Mouse (Mus musculus): Measurements from ENCODE around the gene Rab7b. TPM values are rescaled to one million over a fixed set of nuclear protein-coding genes. Genes with fewer than 3 reads are reported as not detected.

The Rab7b gene
- total and polyA plus RNA-seq, 2 experiments from 2014 or later, result 1.2 to 1.4 TPM

- no peak overlapping the region for H3K9ac ChIP-seq (replicated peaks; ENCODE audit: low read length, poor library complexity, severe bottlenecking)
- no peaks in the 10 kb centered on the region for H3K27me3 ChIP-seq (ENCODE audit: insufficient read depth, low read length)
- DNase-seq (ENCODE audit: low spot score) (no peak), ATAC-seq (ENCODE audit: low FRiP score) (no peak)
- no peaks in the 10 kb centered on the region for H3K4me1 ChIP-seq (ENCODE audit: insufficient read depth, low read length)
- 80% methylated on average over 3 of the region's 3 CpGs for WGBS
- no peaks in the 10 kb centered on the region for H3K9me3 ChIP-seq (ENCODE audit: low read length)
- TF ChIP-seq CTCF (IDR thresholded peaks at IDR 0.05), result no peak
- no peak overlapping the region for H3K27ac ChIP-seq (ENCODE audit: low read depth, low read length)
- no peak overlapping the region for H3K4me3 ChIP-seq (ENCODE audit: low read depth, low read length)
- H3K36me3 ChIP-seq (ENCODE audit: insufficient read depth, low read length), result no peaks in the 10 kb centered on the region
- no peak overlapping the region for H3K4me2 ChIP-seq (ENCODE audit: low read depth, low read length, poor library complexity, severe bottlenecking)
Observed at GRCm38 (mm10) chr1:131721989-131722388, 33.5 kb downstream of the Rab7b start.

DNA sequence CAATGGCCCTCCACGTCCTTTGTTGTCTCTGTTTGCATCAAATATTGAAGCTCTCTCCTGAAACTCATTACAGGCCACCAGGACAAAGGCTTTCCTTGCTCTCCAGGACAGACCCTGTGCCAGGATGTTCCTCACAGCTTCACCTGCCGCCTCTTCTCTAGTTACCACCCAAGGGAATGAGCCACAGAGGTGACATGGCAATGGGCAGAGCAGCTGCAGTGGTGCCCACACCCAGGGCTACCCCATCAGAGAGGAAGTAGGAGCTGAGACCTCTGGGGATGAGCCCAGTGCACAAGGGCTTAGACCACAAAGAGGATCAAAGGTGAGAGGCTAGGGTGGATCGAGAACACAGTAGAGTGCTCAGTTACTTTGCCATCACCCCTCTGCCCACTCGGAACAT, 35.1 kb downstream of the Rab7b start:
- H3K36me3 ChIP-seq (ENCODE audit: insufficient read depth, low read length), result no peaks in the 10 kb centered on the region
- no peaks in the 10 kb centered on the region for H3K4me1 ChIP-seq (ENCODE audit: insufficient read depth, low read length)
- no peak overlapping the region for H3K4me3 ChIP-seq (ENCODE audit: low read depth, low read length)
- no peak for DNase-seq (ENCODE audit: low spot score)
- no peak overlapping the region for H3K4me2 ChIP-seq (ENCODE audit: low read depth, low read length, poor library complexity, severe bottlenecking)
- H3K9ac ChIP-seq (replicated peaks; ENCODE audit: low read length, poor library complexity, severe bottlenecking), result no peak overlapping the region
- ATAC-seq (ENCODE audit: low FRiP score), result no peak
- no peak for TF ChIP-seq CTCF (IDR thresholded peaks at IDR 0.05)
- no peaks in the 10 kb centered on the region for H3K27me3 ChIP-seq (ENCODE audit: insufficient read depth, low read length)
- no peak overlapping the region for H3K27ac ChIP-seq (ENCODE audit: low read depth, low read length)
- H3K9me3 ChIP-seq (ENCODE audit: low read length), result no peaks in the 10 kb centered on the region
- WGBS, result 51% methylated on average over 4 of the region's 4 CpGs

GRCm38 (mm10) chr1:131726586-131726985, 38.1 kb downstream of the Rab7b start:
- Histone ChIP-seq H3K9me3 (ENCODE audit: low read length) (no peaks in the 10 kb centered on the region), H3K9ac (replicated peaks; ENCODE audit: low read length, poor library complexity, severe bottlenecking) (no peak overlapping the region), H3K4me3 (ENCODE audit: low read depth, low read length) (no peak overlapping the region), H3K36me3 (ENCODE audit: insufficient read depth, low read length) (no peaks in the 10 kb centered on the region), H3K27ac (ENCODE audit: low read depth, low read length) (no peak overlapping the region), H3K27me3 (ENCODE audit: insufficient read depth, low read length) (no peaks in the 10 kb centered on the region), H3K4me1 (ENCODE audit: insufficient read depth, low read length) (no peaks in the 10 kb centered on the region), H3K4me2 (ENCODE audit: low read depth, low read length, poor library complexity, severe bottlenecking) (no peak overlapping the region)
- TF ChIP-seq CTCF (IDR thresholded peaks at IDR 0.05), result no peak
- WGBS, result 80% methylated on average over 6 of the region's 6 CpGs
- no peak for DNase-seq (ENCODE audit: low spot score)
- no peak for ATAC-seq (ENCODE audit: low FRiP score)

GRCm38 (mm10) chr1:131730639-131731437, 42.3 kb downstream of the Rab7b start:
- Histone ChIP-seq H3K4me1 (ENCODE audit: insufficient read depth, low read length) (no peaks in the 10 kb centered on the region), H3K27me3 (ENCODE audit: insufficient read depth, low read length) (no peaks in the 10 kb centered on the region), H3K9me3 (ENCODE audit: low read length) (no peaks in the 10 kb centered on the region), H3K36me3 (ENCODE audit: insufficient read depth, low read length) (no peaks in the 10 kb centered on the region), H3K27ac (ENCODE audit: low read depth, low read length) (no peak overlapping the region), H3K9ac (replicated peaks; ENCODE audit: low read length, poor library complexity, severe bottlenecking) (no peak overlapping the region), H3K4me3 (ENCODE audit: low read depth, low read length) (no peak overlapping the region), H3K4me2 (ENCODE audit: low read depth, low read length, poor library complexity, severe bottlenecking) (no peak overlapping the region)
- TF ChIP-seq CTCF (IDR thresholded peaks at IDR 0.05), result no peak
- WGBS, result 82% methylated on average over 12 of the region's 12 CpGs
- ATAC-seq (ENCODE audit: low FRiP score) (no peak), DNase-seq (ENCODE audit: low spot score) (no peak)

GRCm38 (mm10) chr1:131733474-131734180, 45.1 kb downstream of the Rab7b start:
- 42% methylated on average over 13 of the region's 13 CpGs for WGBS
- ATAC-seq (ENCODE audit: low FRiP score), result no peak

DNA sequence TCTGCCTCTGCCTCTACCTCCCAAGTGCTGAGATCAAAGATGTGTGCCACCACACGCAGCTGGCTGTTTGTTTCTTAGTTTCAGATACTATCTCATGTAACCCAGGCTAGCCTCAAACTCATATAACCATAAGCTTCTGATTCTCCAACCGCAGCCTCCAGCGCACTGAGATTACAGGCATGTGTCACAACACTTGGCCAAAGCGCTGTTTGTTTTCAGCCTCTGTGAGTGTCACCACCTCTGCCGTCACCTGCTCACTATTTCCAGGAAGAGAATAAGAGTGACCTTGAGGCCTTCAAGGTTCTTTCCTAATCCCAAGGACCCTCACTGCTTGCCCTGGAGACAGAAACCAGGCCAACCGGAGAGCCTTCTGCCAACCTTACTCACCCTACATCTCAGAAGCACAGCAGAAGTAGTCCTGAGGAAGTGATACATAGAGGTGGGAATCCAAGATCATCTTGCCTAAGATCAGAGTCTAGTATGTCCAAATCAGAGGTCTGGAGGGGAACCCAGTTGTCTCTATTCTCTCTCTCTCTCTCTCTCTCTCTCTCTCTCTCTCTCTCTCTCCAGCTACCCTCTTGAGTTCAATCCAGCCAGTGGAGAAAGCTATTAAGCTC, 46.3 kb downstream of the Rab7b start:
- Histone ChIP-seq H3K27ac (ENCODE audit: low read depth, low read length) (no peak overlapping the region), H3K9me3 (ENCODE audit: low read length) (no peaks in the 10 kb centered on the region), H3K9ac (replicated peaks; ENCODE audit: low read length, poor library complexity, severe bottlenecking) (no peak overlapping the region), H3K4me3 (ENCODE audit: low read depth, low read length) (no peak overlapping the region), H3K36me3 (ENCODE audit: insufficient read depth, low read length) (no peaks in the 10 kb centered on the region), H3K4me2 (ENCODE audit: low read depth, low read length, poor library complexity, severe bottlenecking) (no peak overlapping the region), H3K4me1 (ENCODE audit: insufficient read depth, low read length) (no peaks in the 10 kb centered on the region), H3K27me3 (ENCODE audit: insufficient read depth, low read length) (no peaks in the 10 kb centered on the region)
- DNase-seq (ENCODE audit: low spot score) (no peak), ATAC-seq (ENCODE audit: low FRiP score) (no peak)
- 94% methylated on average over 6 of the region's 6 CpGs for WGBS
- no peak for TF ChIP-seq CTCF (IDR thresholded peaks at IDR 0.05)

More at GRCm38 (mm10) chr1:131733474-131734180, 45.1 kb downstream of the Rab7b start:
- no peak for TF ChIP-seq CTCF (IDR thresholded peaks at IDR 0.05)
- Histone ChIP-seq H3K4me1 (ENCODE audit: insufficient read depth, low read length) (no peaks in the 10 kb centered on the region), H3K4me3 (ENCODE audit: low read depth, low read length) (no peak overlapping the region), H3K27ac (ENCODE audit: low read depth, low read length) (no peak overlapping the region), H3K27me3 (ENCODE audit: insufficient read depth, low read length) (no peaks in the 10 kb centered on the region), H3K4me2 (ENCODE audit: low read depth, low read length, poor library complexity, severe bottlenecking) (no peak overlapping the region), H3K9ac (replicated peaks; ENCODE audit: low read length, poor library complexity, severe bottlenecking) (no peak overlapping the region), H3K36me3 (ENCODE audit: insufficient read depth, low read length) (no peaks in the 10 kb centered on the region), H3K9me3 (ENCODE audit: low read length) (no peaks in the 10 kb centered on the region)
- no peak for DNase-seq (ENCODE audit: low spot score)
